Mouse (Mus musculus) ovary, adult 18-20 months (tissue): ENCODE measurements at regions not wholly inside any gene's neighbourhood (a gene's known extent, or its start where the extent isn't known, plus 50 kb on each side); places are given as distances from the start of the nearest gene placed in this dataset.
A peak's percentile ranks its signal among the peaks of the same experiment; 100 is the strongest.

Experiments
- DNase-seq: peaks from one replicate; pipeline ENCODE4 v3.0.0; 2022; ENCODE audit warnings: low spot score, mixed read lengths

DNA sequence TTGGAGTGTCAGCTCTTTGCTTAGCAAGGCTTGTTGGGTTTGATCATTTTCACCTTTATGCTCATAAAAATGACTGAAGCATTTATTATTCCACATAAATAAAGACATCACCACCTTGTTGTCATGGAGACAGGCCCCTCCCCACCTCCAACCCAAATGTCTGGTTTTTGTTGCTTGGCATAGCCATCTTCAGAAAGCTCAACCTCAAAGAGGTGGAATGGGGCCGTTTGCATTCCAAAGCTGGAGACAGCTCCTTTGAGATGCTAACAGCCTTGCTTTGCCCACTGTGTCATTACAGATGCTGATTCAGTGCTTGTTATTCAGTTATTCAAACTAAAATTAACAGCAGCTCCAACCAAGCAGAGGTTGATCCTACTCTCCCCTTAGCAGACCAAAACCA, 51.9 kb upstream of the Lgalsl start:
- DNase-seq: no peak

DNA sequence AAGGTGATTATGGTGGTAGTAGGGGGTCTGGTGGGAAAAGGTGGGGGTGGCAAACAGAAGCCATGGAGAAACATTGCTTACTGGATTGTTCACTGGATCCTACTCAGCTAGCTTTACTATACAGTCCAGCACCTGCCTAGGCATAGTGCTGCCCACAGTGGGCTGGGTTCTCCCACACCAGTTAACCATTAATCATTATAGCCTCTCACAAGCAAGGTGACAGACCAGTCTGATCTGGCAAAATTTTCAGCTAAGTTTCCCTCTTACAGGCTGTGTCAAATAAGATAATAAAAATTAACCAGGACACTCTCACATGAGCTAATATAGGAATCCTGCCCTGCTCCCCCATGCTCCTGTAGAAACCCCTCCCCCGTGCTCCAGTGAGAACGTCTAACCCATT, 53.1 kb upstream of the Lgalsl start:
- DNase-seq: no peak

DNA sequence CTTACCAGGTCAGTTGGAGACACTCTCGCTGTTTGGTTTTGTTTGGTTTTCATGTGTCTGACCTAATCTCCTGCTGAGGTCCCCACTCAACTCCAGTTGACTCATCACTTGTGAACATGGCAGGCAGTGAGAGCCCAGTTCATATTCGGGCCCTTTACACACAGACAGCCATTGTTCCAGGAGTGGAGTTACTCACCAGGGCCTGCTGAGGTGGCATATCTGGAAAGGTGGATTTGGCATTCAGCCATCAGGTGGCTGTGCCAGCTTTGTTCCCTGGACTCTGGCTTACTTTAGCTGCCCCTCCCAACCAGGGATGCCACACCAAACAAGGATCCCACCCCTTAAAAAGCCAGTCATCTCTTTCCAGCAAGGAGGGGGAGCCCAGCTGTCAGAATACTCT, 56.2 kb upstream of the Lgalsl start:
- no peak for DNase-seq

DNA sequence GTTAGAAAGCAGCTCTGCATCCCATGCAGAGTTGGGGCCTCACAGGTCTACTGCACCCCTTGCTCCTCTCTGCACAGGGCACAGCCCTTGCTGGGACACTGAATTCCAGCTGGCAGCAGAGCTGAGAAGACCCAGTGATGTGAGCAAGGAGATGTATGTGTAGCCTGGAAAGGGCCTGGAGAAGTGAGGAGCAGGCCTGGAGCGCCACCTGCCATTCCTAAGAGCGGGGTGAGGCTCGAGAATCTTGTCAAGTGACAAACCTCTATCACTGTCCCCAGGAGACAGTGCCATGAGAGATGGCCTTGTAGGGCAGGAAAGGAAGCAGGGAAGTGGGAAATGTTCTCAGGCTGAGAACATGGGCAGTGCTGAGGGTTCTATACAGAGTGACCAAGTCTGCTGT, 59.6 kb upstream of the Lgalsl start:
- DNase-seq: no peak

DNA sequence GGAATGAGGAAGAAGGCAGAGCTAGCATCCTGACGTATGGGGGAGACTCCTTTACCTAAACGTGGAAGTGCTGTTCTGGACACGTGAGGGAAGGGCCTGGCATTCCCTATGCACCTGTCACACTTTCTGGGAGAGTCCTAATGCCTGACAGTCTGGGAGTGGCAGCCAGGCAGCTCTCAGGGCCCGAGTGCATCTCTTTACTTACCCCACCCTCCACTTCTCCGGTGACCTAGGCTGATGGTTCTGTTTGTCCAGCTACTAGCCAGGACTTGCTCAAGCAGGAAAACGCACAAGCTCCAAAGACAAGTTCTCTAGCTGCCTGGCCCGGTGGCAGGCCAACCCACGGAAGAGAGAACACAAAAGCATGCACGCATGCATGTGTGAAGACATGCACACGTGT, 60.9 kb upstream of the Lgalsl start:
- no peak for DNase-seq

DNA sequence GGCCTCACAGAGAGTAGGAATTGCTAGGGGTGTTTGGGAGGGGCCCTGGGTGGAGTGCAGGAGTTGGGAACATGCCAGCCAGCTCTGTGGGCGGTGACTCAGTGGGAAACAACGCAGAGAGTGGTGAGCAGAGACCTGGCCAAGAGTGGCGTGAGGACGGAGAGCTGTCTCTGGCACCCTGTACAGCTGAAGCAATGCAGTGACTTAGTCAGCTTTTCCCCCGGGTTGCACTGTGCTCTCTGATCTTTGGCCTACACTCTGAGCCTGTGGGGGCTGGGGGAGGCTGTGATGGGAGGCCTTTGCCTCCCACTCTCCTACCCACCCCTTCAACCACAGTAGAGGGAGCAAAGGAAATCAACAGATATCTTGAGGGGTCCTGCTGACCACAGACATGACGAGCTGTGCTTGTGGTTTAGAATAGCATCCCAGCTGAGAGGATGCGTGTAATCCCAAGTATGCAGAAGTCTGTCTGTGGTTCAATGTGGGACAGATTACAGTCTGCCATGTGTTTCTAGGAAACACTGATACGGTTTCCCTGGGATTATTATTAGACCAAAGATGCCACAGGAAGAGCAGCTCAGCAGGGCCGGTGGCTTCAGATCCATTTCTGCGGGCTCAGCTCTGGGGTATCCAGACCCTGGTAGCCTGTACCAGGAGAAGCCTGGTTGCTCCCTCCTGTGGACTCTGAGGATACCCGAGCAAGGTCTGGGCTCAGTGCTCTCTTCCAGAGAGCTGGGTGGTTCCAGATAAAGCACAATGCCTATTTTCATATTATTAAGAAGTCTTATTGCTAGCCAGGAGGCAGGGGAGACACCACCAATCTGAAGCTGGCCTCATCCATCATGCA, 65.6 kb upstream of the Lgalsl start:
- DNase-seq: peak; percentile 12

DNA sequence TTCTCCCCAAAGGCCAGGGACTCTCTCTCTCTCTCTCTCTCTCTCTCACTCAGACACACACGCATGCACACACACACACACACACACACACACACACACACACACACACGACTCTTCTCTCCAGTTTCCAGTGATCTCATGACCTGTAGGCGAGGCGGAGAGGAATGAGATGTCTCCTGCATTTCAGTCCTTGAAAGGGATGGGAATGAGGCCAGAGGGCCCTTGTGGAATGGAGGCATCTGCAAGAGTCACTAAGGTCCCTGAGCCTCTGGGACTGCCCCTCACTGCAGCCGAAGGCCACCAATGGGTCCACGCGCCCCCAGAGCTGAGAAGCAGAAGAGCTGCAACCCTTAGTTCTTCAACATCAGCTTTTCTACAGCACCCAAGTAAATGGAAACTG, 66.6 kb upstream of the Lgalsl start:
- DNase-seq: no peak

DNA sequence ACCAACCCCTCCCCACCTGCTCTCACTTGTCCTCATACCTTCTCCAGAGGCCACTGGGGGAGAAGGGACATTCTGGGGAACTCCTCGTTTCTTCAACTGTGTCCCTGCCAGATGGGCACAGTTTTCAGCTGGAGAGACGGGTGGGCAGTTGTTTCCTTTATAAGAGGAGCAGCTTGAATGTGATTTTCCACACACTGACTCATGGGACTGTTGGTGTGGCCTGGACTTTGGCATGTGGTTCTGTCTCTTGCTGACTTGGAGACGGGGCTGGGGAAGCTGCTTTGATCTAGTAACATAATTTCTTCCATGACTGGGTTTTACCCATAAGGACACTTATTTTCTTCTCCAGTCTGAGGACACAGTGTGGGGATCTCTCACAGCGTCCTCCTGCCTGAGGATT, 67.7 kb upstream of the Lgalsl start:
- DNase-seq: no peak

DNA sequence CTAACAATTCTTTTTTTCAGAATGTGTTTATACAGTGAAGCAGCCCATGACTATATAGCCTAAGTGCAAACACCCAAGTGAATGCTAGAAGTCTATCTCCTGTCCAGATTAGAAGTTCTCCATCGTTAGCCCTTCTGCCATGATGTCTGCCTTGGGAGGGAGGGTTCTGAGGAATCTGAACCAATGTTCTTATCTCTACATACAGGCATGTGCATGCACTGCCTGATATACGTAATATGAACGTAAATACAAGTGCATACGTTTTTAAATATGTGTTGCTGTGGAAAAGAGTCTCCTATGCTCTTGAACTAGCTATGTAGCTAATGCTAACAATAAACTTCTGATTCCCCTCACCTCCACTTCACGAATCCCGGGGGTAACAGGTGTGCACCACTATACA, 68.9 kb upstream of the Lgalsl start:
- no peak for DNase-seq

DNA sequence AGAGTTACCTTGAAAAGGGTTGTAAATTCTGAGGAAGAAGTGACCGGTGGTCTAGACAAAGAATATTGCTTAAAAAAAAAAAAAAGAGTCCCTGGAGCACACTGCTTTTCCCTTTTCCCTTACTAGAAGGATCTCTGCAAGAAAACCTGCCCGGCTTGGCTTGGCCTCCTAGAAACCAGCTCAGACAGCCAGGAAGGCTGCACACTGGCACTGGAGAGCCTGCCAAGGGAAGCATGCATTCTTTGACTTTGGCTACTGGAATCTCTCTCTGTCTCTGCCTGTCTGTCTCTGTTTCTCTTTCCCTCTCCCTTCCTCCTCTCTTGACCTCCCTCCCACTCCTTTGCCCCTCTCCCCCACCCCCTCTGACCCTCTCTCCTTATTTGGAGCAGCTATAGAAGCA, 71.1 kb upstream of the Lgalsl start:
- no peak for DNase-seq

DNA sequence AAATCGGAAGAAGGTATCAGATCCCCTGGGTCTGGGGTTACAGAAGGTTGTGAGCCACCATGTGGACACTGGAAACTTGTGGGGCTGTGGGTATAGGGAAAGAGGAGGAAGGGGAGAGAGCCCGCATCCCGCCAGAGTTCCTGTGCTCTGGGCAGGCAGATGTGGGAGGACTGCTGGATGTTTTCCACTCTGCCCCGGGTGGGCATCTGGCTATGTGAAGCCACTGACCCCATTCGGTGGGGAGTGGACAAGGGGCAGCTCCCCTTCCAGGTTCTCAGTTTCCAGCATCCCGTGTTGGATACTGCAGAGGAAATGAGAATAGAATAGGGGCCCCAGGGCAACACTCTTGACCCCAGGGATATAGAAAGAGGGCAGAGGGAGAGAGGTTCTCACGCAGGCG, 72.1 kb upstream of the Lgalsl start:
- DNase-seq: no peak

DNA sequence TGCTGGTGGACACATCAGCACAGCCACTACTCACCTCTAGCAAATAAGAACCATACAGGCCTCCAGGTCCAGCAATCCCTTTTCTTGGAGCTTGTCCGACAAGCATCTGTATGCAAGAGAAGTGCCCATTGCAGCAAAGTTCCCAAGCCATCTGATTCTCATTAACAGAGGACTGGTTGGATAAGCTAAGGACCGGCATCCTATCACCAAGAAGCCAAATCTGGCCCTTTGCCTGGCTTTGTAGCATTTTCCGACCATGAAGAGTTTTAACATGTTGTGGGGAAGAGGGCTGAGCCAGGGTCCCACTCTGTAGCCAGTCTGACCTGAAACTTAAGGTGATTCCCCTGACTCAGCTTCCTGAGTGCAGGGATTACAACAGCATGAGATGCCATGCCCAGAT, 77.1 kb upstream of the Lgalsl start:
- no peak for DNase-seq

DNA sequence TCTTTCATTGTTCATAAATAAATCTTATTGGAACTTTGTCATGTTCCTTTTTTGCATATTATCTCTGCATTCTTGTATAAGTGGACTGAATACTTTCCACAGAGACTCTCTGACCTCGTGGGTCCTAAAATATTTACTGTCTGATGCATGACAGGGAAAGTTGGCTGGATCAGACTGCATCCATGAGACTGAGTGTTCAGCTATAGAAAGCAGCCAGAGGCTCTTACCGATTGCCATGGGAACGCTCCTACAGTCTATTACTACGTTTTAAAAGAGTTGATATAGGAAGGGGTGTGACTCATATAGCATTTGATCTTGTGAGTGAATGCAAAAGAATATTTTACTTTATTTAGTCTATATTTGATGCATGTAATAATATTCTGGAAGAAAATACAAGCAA, 77.6 kb upstream of the Lgalsl start:
- DNase-seq: no peak

DNA sequence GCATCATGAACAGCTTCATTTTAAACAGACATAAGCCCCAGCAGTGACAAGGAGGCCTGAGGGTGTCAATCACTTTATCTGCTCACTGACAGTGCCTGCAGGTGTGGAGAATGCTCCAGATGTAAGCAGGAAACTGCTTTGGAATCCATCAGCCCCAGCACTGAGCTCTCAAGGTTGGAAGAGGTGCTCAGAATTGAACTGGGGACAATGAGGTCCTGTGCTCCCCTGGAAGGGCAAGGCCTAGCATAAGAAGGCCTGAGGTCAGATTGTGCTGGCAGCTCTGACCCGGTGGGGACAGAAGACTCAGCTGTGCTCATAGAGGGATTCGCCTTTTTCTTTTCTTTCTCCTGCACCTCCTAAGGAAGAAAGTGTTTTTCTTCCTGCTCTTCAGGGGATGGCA, 82.2 kb upstream of the Lgalsl start:
- DNase-seq: no peak

DNA sequence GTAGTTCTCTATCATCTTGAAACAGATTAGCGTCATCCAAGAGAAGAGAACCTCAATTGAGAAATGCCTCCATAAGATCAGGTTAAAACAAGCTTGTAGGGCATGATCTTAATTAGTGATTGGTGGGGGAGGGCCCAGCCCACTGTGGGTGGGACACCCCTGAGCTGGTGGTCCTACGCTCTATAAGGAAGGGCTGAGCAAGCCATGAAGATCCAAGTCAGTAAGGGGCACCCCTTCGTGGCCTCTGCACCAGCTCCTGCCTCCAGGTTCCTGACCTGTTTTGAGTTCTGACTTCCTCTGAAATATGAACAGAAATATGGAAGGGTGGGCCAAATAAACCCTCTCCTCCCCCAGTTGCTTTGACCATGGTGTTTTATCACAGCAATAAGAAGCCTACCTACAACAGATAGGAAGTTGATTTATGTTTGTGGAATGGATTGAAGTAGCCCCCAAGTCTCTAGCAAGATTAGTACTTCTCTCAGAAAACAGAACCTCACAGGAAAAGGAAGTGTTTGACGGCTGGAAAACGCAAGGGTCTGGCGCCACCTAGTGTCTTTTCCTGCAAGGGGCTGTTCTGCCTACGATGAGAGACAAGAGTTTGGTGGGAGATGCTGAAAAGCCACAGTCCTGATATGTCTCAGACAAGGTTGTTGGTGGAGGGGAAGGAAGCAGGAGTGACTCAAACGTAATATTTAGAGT, 82.9 kb upstream of the Lgalsl start:
- peak; percentile 57 for DNase-seq

DNA sequence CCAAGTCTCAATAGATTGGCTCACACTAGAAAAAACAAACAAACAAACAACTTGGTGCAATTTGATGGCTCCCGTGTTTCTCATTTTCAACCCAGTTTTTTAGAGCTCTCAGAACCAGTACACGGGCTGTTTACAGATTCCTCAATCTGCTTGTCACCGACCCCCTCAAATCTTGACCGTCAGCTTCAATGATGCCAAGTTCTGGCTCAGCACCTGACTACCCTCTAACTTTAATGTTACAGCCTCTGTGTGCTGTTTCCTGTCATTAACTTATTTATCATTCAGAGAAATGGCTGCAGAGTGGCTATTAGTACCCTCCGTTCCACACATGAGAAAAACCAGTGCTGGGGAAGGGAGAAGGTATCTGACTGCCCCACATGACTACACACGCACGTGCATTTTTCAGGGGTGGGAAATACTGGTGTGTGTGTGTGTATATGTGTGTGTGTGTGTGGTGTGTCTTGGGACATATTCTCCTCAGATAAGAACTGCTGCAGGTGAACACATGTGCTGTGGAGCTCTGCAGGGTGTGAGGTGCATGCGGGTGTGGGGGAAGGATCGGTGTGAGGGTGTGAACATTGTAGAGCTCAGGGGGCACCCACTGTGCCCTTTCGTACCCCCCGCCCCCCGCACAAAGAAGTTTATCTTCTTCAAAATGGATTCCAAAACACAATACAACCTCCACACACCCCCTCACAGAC, 83.6 kb upstream of the Lgalsl start:
- DNase-seq: no peak

DNA sequence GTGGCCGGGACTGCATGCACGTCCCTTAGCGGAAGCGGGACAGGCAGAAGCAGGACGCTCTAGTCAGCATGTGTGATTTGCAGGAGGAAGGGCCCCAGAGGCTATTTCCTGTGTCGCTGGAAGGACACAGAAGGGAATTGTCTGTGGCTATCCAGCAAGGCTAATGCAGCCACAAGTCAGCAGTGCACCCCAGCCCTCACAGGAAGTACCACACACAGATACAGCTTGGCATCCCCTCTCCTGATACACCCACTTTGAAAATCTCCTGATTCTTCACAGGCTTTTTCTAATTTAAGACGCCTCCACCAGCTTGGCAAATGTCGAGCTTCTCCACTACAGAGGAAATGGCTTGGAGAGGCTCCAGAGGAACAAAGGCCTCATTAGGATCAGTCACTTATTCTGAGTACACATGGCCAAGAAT, 84.3 kb upstream of the Lgalsl start:
- no peak for DNase-seq

DNA sequence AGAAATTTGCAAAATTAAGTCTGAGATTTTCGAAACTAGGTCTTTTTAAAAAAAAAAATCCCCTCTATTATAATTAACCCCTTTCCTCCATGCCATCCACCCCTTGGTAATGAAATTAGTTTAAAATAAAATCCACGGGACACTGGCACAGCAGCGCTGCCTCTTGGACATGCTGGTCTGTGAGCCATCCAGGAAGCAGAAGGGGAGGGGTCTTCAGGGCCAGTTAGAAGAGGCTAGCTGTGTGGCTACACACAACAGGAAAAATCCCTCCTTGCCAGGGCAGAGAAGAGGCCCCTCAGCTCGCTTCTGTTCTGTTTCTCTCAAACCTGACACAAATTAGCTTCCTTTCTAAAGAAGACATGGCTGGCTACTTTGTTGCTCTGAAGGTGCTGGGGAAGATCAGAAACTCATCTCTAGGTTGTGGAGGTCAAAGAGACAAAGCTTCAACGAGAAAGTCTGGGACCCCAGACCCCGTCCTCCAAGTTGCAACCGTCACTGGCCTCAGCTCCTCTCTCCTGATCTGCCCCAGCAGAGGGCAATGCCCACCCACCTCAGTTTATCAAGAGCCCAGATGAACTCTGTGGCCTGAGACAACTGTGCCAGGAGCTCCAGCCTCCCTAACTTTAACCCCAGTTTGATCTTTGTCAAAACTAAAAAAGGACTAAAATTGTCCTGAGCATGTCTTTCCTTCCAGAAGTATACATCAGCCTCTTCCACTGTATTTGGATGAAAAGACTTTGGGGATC, 85.0 kb upstream of the Lgalsl start:
- DNase-seq: no peak

DNA sequence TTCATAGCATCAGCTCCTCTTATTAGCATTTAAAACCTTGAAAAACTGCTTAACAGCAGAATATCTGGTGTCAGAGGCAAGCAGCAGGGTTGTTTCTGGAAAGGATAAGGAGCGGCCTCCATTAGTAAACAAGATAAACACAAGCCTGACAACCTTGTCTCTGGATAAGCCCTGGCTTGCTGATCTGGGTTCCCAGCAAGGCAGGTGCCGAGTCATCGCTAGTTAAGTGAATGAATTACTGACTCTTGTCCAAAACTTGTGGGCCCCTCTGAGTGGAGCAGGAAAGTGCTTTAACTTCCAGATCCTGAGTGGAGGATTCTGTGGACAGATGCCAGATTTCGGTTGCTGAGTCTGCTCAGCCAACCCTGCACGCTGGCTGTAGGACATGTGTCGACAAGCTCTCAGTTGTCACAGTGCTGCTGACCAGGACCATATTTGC, 85.6 kb upstream of the Lgalsl start:
- peak; percentile 31 for DNase-seq

DNA sequence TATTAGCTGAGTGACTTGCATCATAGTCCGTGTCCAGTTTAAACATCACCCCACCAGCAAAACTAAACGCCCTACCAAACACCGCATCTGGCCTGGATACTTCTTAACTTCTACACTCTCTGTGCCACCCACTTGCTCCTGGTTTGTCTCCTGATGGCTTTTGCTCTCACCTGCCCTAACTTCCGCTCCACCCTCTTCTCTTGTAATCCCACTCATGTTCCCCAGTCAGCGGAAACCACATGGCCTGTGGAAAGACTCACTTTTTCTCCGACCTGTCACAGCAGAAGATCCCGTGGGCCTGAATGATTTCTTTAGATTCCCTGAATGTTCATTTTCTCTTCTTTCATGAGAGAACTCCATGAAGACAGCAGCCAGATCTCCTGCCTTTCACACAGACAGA, 86.1 kb upstream of the Lgalsl start:
- DNase-seq: no peak

DNA sequence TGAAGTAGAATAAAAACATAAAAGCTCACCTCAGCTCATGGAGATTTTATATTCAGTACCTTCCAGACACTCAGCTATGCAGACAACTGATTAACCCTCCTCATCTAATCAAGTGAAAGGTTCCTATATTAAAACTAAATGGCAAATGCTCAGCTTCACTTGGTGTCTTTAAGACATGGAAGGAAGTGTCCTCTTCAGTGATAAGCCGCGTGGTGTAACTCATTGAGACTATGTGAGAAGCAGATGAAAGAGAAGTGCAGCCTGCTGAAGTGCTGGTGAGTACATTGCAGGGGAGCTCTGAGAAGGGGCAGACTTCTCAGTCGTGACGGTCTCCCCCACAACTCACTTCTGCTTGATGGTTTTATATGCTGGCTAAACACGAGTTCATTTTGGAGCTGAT, 86.6 kb upstream of the Lgalsl start:
- DNase-seq: no peak

DNA sequence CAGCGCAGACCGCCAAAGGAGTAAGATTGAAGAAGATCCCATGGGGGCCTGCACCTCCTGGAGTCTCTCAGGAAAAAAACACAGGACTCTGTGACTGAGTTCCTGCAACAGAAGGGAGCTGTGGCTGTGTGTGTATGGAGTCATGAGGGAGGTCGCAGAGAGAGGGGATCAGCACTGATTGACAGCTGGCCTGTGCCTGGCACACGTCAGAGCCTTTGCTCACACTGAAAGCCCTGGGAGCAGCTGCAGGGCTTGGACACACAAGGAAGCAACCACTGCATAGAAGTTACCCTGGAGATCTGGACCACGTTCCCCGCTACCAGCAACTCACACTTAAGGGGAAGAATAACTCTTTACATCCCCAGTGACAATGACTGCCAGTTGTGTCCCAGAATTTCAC, 92.3 kb upstream of the Lgalsl start:
- DNase-seq: no peak
